Mouse (Mus musculus): ENCODE results near the gene Pold1. TPM values are rescaled to one million over a fixed set of nuclear protein-coding genes. Genes with fewer than 3 reads are reported as not detected.

Pold1 gene
- polyA plus RNA-seq, 1 experiment from 2014 or later, result 69.8 TPM

- Histone ChIP-seq H3K27me3 (replicated peaks) (no peaks in the 10 kb centered on the region), H3K9ac (no peak overlapping the region), H3K4me2 (no peak overlapping the region), H3K27ac (no peak overlapping the region), H3K36me3 (peaks cover 49% of the 10 kb centered on the region), H3K4me3 (replicated peaks) (no peak overlapping the region), H3K4me1 (no peaks in the 10 kb centered on the region), H3K9me3 (no peaks in the 10 kb centered on the region)
- whole genome bisulfite sequencing, result 90% methylated on average over 41 of the region's 41 CpGs
- no peak for ATAC-seq (ENCODE audit: insufficient read depth, low FRiP score, low read depth)
Measured at GRCm38 (mm10) chr7:44538756-44539624, 9.7 kb downstream of the Pold1 start.

GRCm38 (mm10) chr7:44537496-44537895 is 11.2 kb downstream of the Pold1 start:
- no peak overlapping the region for H3K27ac ChIP-seq
- peaks cover 58% of the 10 kb centered on the region for H3K36me3 ChIP-seq
- no peak for ATAC-seq (ENCODE audit: insufficient read depth, low FRiP score, low read depth)
- no peak overlapping the region for H3K4me2 ChIP-seq
- H3K9me3 ChIP-seq, result no peaks in the 10 kb centered on the region
- no peaks in the 10 kb centered on the region for H3K27me3 ChIP-seq (replicated peaks)
- no peak overlapping the region for H3K9ac ChIP-seq
- H3K4me1 ChIP-seq, result no peaks in the 10 kb centered on the region
- H3K4me3 ChIP-seq (replicated peaks), result no peak overlapping the region
- WGBS, result 91% methylated on average over 13 of the region's 13 CpGs

- Histone ChIP-seq H3K27ac (no peak overlapping the region), H3K9me3 (no peaks in the 10 kb centered on the region), H3K4me3 (replicated peaks) (no peak overlapping the region), H3K4me1 (no peaks in the 10 kb centered on the region), H3K4me2 (no peak overlapping the region), H3K36me3 (peaks cover 53% of the 10 kb centered on the region), H3K9ac (no peak overlapping the region), H3K27me3 (replicated peaks) (no peaks in the 10 kb centered on the region)
- WGBS, result 70% methylated on average over 7 of the region's 7 CpGs
- no peak for ATAC-seq (ENCODE audit: insufficient read depth, low FRiP score, low read depth)
Measured at GRCm38 (mm10) chr7:44537009-44537408, 11.6 kb downstream of the Pold1 start.

- no peak for ATAC-seq (ENCODE audit: insufficient read depth, low FRiP score, low read depth)
- no peaks in the 10 kb centered on the region for H3K4me1 ChIP-seq
- no peaks in the 10 kb centered on the region for H3K9me3 ChIP-seq
- H3K9ac ChIP-seq, result no peak overlapping the region
- H3K27ac ChIP-seq, result no peak overlapping the region
- H3K4me3 ChIP-seq (replicated peaks), result no peak overlapping the region
- H3K27me3 ChIP-seq (replicated peaks), result no peaks in the 10 kb centered on the region
- H3K4me2 ChIP-seq, result no peak overlapping the region
- 86% methylated on average over 6 of the region's 6 CpGs for WGBS
- H3K36me3 ChIP-seq, result peaks cover 50% of the 10 kb centered on the region
Measured at GRCm38 (mm10) chr7:44536590-44536968, 12.1 kb downstream of the Pold1 start.

- Histone ChIP-seq H3K27ac (no peak overlapping the region), H3K36me3 (peaks cover 43% of the 10 kb centered on the region), H3K4me2 (no peak overlapping the region), H3K9ac (no peak overlapping the region), H3K27me3 (replicated peaks) (no peaks in the 10 kb centered on the region), H3K9me3 (no peaks in the 10 kb centered on the region), H3K4me1 (no peaks in the 10 kb centered on the region), H3K4me3 (replicated peaks) (no peak overlapping the region)
- ATAC-seq (ENCODE audit: insufficient read depth, low FRiP score, low read depth), result no peak
- 91% methylated on average over 27 of the region's 27 CpGs for WGBS
Measured at GRCm38 (mm10) chr7:44535657-44536589, 12.7 kb downstream of the Pold1 start.

- 85% methylated on average over 19 of the region's 19 CpGs for WGBS
- Histone ChIP-seq H3K27ac (no peak overlapping the region), H3K4me1 (no peaks in the 10 kb centered on the region), H3K9me3 (no peaks in the 10 kb centered on the region), H3K36me3 (peaks cover 35% of the 10 kb centered on the region), H3K4me3 (replicated peaks) (no peak overlapping the region), H3K27me3 (replicated peaks) (no peaks in the 10 kb centered on the region), H3K9ac (no peak overlapping the region), H3K4me2 (no peak overlapping the region)
- no peak for ATAC-seq (ENCODE audit: insufficient read depth, low FRiP score, low read depth)
Measured at GRCm38 (mm10) chr7:44534656-44535441, 13.8 kb downstream of the Pold1 start.

GRCm38 (mm10) chr7:44534242-44534641 is 14.4 kb downstream of the Pold1 start:
- Histone ChIP-seq H3K27me3 (replicated peaks) (no peaks in the 10 kb centered on the region; the same call in 1 of the 2 replicates), H3K9me3 (no peaks in the 10 kb centered on the region), H3K4me1 (no peaks in the 10 kb centered on the region), H3K36me3 (peaks cover 32% of the 10 kb centered on the region), H3K4me3 (replicated peaks) (no peak overlapping the region), H3K4me2 (no peak overlapping the region), H3K27ac (no peak overlapping the region), H3K9ac (no peak overlapping the region)
- WGBS, result 84% methylated on average over 13 of the region's 13 CpGs
- no peak for ATAC-seq (ENCODE audit: insufficient read depth, low FRiP score, low read depth)

- H3K27me3 ChIP-seq (replicated peaks), result no peaks in the 10 kb centered on the region; the same call in 1 of the 2 replicates
- WGBS, result 81% methylated on average over 12 of the region's 12 CpGs
- H3K9me3 ChIP-seq, result no peaks in the 10 kb centered on the region
- H3K9ac ChIP-seq, result no peak overlapping the region
- no peak overlapping the region for H3K4me2 ChIP-seq
- no peak for ATAC-seq (ENCODE audit: insufficient read depth, low FRiP score, low read depth)
- H3K4me1 ChIP-seq, result no peaks in the 10 kb centered on the region
- H3K36me3 ChIP-seq, result peaks cover 27% of the 10 kb centered on the region
- no peak overlapping the region for H3K27ac ChIP-seq
- H3K4me3 ChIP-seq (replicated peaks), result no peak overlapping the region
Measured at GRCm38 (mm10) chr7:44533746-44534045, 15.0 kb downstream of the Pold1 start.

- Histone ChIP-seq H3K4me1 (no peaks in the 10 kb centered on the region), H3K36me3 (peaks cover 23% of the 10 kb centered on the region), H3K4me2 (no peak overlapping the region), H3K27me3 (replicated peaks) (no peaks in the 10 kb centered on the region; the same call in 1 of the 2 replicates), H3K9ac (no peak overlapping the region), H3K4me3 (replicated peaks) (no peak overlapping the region), H3K27ac (no peak overlapping the region), H3K9me3 (no peaks in the 10 kb centered on the region)
- 80% methylated on average over 29 of the region's 29 CpGs for WGBS
- ATAC-seq (ENCODE audit: insufficient read depth, low FRiP score, low read depth), result no peak
Measured at GRCm38 (mm10) chr7:44532918-44533745, 15.5 kb downstream of the Pold1 start.

- Histone ChIP-seq H3K9me3 (no peaks in the 10 kb centered on the region), H3K27me3 (replicated peaks) (no peaks in the 10 kb centered on the region; the same call in 1 of the 2 replicates), H3K4me2 (no peak within 1 kb of the TSS), H3K4me1 (no peaks in the 10 kb centered on the region; the same call in 1 of the 2 replicates), H3K27ac (no peak within 1 kb of the TSS), H3K9ac (no peak within 1 kb of the TSS), H3K4me3 (replicated peaks) (no peak within 1 kb of the TSS), H3K36me3 (peaks cover 18% of the 10 kb centered on the region)
- ATAC-seq (ENCODE audit: insufficient read depth, low FRiP score, low read depth), result no peak
- WGBS, result 81% methylated on average over 4 of the region's 4 CpGs
Measured at GRCm38 (mm10) chr7:44531946-44532732, 16.5 kb downstream of the Pold1 start, which contains the start of gene Spib. TSS of gene Spib (minus strand) at chr7:44532071.
